Mouse (Mus musculus) lung, postnatal 4 days (tissue): ENCODE data around the gene Drosha.
"Not testable (repeated sequence)": the region's sequence is repeated elsewhere in the genome, so short reads cannot be mapped to it uniquely, and the experiment has no call there.

Experiments
- DNase-seq, 2 experiments: peaks; one replicate each; pipeline ENCODE4 v3.0.0; 2021

Drosha gene

GRCm38 (mm10) chr15:12824197-12824952, at the start of gene Drosha, which contains the start of gene 6030458C11Rik:
Drosha (plus strand) TSS chr15:12824815.
6030458C11Rik (minus strand) TSS chr15:12824649.
- peak; percentile 98 to 99 for DNase-seq

DNA sequence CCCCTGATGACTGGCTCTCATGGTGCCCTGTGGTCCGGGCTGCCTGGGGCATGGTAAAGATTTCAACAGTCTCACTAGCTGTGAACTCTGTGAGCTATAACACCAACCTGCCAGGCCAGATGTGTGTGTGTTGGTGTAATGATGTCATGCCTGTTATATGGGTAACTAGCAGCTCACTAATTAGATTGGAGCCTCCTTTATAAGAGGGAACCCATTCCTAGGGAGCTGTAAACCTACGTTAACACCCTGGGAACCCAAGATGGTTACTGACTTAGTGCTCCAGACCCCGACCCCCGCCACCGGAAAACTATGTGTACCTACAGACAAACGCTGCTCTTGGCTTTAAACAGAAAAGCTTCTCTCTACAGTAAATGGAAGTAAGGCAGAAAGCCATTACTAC, 43.3 kb upstream of the Drosha start:
- no peak for DNase-seq

DNA sequence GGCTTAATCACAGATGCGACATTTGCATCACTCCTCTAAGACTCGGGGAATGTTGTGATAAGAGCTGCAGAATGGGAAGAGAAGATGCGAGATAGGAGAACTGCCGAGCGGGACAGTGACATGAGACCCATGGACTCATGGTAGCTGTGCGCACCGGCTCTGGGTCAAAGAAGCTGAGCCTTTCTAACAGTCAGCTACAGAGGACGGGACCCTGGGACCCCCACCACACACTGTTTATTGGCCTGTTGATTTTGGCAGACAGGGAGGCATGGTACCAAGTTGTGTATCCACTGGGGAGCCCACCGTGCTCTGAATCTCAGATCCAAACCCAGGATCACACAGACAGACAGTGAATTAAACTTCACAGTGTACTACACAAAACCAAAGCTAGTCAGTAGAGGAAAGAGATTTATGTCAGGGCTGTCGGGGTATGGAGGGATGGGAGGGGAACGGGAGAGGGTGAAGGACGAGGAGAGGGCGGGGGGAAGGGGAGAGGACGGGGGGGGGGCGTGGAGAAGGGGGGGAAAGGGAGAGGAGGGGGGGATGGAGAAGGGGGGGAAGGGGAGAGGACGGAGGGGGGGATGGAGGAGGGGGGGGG, 42.8 kb upstream of the Drosha start:
- DNase-seq, result no peak

- no peak for DNase-seq
These were observed 36.1 kb upstream of the Drosha start for GRCm38 (mm10) chr15:12788536-12788935.

- DNase-seq, result no peak
These were observed 35.2 kb upstream of the Drosha start for GRCm38 (mm10) chr15:12789406-12789867.

- DNase-seq, result no peak
These were observed 30.3 kb upstream of the Drosha start for GRCm38 (mm10) chr15:12794311-12794710.

DNA sequence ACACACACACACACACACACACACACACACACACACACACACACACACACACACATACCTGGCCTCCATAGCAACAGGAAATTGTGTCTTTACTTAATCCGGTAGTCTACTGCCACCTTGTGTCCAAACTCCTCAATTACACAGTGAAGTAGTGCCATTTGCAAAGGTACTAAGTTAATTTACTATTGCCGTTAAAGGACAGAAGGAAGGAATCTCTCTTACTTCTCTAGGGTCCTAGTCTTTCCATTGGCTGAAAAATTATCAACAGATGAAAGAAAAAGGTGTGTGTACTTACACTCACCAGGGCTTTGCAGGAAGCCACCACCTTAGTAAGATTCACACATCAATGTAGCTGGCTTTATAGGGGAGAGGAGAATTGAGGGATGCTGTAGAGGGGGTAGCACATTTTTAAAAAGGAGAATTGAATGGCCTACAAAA, 29.1 kb upstream of the Drosha start:
- DNase-seq, result peak in 1 of 2 experiments; percentile 61

GRCm38 (mm10) chr15:12795909-12796470, 28.6 kb upstream of the Drosha start:
- no peak for DNase-seq

DNA sequence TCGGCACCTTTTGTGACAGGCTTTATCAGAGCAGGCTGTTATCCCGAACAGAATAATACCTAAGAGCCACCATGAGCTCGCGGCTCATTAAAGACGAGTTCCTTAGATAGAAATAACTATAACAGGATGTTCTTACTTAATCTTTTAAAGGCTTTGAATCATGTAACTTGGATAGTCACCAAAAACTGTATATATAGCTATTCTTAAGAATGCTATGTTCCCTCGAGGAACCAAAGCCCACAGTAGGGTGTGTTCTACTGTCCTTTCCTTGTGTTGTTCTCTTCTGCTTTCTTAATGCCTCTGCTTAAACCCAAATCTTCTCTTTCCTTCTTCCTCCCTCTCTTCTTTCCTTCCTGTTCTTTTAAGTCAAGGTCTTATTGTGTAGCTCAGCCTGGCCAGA, 26.6 kb upstream of the Drosha start:
- no peak for DNase-seq

DNA sequence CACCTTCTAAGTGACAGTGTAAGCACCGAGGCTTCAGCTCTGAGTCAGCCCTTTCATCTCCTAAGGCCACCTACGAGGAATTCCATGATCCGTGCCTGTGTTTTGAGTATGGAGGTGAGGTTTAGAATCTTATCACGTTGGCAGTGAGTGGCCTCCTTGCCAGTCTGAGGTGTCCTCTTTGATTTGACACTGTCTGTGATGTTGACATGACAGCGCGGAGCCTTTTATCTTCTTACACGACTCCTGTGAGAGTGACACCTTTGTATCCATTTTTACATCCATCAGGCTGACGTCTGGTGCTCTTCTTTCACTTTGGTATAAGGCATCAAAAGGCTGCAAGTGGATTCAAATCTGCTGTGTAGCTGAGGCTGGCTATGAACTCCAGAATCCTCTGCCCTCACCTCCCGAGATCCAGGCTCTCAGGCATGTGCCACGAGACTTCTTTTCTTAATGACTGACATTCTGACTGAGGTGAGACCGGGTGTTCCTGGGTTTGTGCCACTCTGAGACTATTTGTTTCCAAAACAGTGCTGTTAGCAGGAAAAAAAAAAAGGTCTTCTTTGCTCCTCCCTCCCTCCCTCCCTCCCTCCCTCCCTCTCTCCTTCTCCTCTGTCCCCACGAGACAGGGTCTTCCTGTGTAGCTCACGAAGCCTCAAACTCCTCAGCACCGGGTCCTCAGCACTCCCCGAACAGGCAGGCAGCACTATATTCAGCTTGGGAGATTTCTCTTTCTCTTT, 24.0 kb upstream of the Drosha start:
- DNase-seq, result no peak

GRCm38 (mm10) chr15:12801142-12801506, 23.5 kb upstream of the Drosha start:
- DNase-seq, result not testable (repeated sequence)

GRCm38 (mm10) chr15:12805071-12805470, 19.5 kb upstream of the Drosha start:
- no peak for DNase-seq

DNA sequence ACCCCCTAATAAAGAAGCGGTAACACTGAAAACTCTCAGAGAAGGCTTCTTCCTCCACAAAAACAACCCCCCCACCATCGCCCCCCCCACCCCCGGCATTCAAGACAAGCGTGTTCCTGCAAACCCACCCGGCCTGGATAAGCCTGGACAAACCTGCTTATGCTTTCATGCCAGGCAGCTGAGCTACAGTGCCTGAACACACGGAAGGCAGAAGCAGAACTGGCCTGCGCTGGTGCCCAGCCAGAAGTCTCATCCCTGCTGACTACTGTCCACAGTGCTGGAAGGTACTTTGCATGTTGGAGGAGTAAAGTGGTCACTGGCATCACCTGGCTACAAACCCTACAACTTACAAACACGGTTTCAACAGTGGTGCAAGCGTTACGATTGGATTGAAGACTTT, 17.5 kb upstream of the Drosha start:
- DNase-seq, result no peak

- no peak for DNase-seq
These were observed 15.3 kb upstream of the Drosha start for GRCm38 (mm10) chr15:12809305-12809704.

DNA sequence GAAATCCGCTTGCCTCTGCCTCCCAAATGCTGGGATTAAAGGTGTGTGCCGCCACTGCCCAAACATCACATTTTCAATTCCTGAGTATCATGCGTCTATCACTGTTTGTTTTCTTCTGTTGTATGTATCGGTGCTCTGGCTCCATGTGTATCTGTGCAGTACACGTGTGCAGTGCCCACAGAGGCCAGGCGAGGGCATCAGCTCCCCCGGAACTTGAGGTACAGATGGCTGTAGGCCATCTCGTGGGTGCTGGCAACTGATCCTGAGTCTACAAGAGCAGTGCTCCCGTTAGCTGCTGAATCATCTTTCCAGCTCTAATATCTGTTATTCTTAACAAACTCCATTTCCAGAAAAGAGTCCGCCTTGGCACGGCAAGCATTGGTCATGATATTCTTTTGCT, 12.0 kb upstream of the Drosha start:
- DNase-seq, result no peak

- no peak for DNase-seq
These were observed 7.0 kb upstream of the Drosha start for GRCm38 (mm10) chr15:12817592-12817991.

DNA sequence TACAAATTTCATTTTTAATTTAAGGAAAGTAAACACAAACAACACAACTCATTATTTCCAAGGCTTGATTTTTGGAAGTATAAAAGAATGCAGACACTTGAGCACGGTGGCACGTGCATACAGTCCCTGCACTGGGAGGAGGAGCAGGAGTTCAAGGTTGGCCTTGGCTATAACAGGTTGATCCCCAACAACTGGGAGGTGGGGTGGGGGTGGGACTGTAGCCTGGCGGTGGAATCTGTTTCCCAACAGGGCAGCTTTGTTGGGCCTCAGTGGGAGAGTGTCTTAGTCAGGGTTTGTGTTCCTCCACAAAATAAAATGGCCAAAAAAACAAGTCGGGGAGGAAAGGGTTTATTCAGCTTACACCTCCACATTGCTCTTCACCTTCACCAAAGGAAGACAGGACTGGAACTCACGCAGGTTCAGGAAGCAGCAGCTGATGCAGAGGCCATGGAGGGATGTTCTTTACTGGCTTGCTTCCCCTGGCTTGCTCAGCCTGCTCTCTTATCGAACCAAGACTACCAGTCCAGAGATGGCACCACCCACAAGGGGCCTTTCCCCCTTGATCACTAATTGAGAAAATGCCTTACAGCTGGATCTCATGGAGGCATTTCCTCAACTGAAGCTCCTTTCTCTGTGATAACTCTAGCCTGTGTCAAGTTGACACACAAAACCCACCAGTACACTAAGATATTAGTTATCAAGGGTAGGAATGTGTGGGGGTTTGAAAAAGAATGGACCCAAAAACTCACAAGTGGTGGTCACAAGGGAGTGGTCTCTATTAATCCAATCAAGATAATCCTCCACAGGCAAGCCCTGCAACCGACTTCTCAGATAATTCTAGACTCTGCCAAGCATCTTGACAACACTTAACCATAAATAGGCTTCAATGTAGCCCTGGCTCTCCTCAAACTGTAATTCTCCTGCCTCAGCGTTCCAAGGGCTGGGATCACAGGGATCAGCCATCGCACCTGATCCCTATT, 1.9 kb upstream of the Drosha start:
- DNase-seq, result no peak

GRCm38 (mm10) chr15:12823455-12824119, 1.0 kb upstream of the Drosha start:
- no peak for DNase-seq

GRCm38 (mm10) chr15:12824965-12825364, 350 bp downstream of the Drosha start:
- no peak for DNase-seq

DNA sequence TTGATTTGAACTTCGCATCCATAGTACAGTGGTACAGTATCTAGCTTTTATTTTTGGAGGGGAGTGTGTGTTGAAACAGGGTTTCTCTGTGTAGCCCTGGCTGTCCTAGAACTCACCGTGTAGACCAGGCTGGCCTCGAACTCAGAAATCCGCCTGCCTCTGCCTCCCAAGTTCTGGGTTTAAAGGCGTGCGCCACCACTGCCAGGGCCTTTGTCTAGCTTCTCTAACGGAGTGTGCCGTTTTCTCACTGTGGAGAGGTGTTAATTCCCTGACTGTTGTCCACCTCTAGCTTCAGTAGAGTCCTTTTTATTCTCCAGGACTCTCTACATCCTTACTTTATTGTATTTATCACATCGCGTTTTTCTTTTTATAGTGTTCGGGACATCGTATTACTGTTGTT, 793 bp downstream of the Drosha start:
- no peak for DNase-seq

DNA sequence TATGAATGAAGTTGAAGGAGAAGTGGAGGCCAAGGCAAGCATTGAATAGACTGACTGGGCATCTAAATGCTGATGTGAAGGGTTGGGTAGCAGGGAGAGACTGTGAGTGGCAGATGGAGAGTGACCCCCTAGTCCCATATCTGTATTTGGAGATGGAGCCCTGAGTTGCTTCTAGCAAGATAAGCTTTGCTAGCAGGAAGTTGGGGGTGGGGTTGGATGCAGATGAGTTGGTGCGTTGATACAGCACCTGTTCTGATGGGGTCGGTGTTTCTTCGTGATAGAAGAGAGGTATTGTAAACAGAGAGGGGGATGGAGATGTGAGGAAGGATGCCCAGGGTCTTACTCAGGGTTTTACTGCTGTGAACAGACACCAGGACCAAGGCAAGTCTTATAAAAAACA, 5.3 kb downstream of the Drosha start:
- DNase-seq, result no peak

DNA sequence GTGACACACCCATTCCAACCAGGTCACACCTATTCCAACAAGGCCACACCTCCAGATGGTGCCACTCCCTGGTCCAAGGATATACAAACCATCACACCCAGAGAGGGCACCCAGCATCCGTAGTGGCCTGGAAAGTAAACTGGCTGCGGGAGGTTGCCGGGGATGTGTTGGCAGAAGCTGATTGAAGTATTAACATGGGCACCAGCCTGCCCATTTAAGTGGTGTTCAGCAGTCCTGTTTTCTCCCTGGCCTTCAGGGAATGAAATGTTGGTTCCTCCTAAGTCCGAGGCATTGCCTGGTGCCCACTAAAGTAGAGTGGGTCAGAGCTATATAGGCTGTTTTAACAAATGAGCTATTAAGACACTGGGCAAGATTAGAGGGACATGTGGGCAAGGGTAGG, 8.0 kb downstream of the Drosha start:
- DNase-seq, result no peak
